Mouse (Mus musculus) olfactory bulb, adult 2 months (tissue): ENCODE results near the gene Hmga1b.
"Not testable (repeated sequence)": the region's sequence is repeated elsewhere in the genome, so short reads cannot be mapped to it uniquely, and the experiment has no call there.

Experiments
- CTCF ChIP-seq: fragments of 200-500 bp; IDR thresholded peaks from 2 replicates; pipeline ENCODE4 v1.5.1; 2012; ENCODE audit warnings: low read depth, mild to moderate bottlenecking, low read length, moderate library complexity; ENCODE audit not compliant: insufficient read depth
- POLR2A ChIP-seq: fragments of 200-500 bp; IDR thresholded peaks from 2 replicates; pipeline ENCODE4 v1.6.1; 2012; ENCODE audit warnings: mild to moderate bottlenecking, low read depth, low read length, moderate library complexity; ENCODE audit not compliant: insufficient read depth

DNA sequence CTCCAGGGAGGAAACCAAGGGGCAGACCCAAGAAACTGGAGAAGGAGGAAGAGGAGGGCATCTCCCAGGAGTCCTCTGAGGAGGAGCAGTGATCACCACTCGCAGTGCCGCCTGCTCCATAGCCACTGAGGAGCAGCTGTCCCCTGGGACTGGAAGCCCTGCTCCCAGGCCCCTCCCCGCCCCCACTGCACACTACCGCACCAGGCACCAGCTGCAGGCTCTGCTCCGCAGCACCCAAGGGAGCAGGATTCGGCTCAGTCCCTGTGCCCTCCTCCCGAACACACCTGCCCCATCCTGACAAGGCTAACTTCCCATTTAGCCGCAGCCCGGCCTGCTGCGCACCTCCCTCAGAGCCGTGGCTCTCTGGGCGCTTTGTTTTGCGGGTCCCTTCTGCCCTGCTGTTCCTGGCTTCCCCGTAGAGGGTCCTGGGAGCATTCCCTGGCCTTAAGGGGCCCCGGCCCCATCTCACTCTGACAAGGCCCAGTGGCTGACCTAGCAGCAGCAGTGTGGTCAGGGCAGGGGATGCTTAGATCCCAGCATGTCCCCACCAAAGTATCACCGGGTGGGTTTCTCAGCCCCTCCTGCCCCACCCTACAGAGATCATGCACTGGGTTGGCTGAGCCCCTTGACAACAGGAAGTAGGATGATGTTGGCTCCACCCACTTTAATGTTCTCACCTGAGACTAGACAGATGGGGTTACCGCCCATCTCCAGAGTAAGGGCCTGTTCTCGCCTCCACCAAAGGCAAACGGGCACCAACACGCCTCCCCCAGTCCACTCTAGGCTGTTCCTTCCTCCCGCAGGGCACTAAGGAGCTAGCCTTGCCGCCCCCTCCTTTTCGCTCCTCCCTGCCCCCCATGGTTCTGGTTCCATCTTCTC is 766 bp downstream of the Hmga1b start:
- TF ChIP-seq CTCF, POLR2A: not testable (repeated sequence)
